Mouse (Mus musculus): ENCODE results near the gene Slc6a9. TPM values are rescaled to one million over a fixed set of nuclear protein-coding genes. Genes with fewer than 3 reads are reported as not detected.

Slc6a9 gene
- total RNA-seq, 2 experiments from 2014 or later, result 32.2 to 33.2 TPM

- H3K27ac ChIP-seq, result no peak overlapping the region
- DNase-seq (ENCODE audit: low spot score in 2 of 2), result no peak
- no peak overlapping the region for H3K4me3 ChIP-seq
- TF ChIP-seq CTCF (conservative IDR thresholded peaks at IDR 0.05), result no peak
Observed at GRCm38 (mm10) chr4:117830801-117831200, 3.5 kb upstream of the Slc6a9 start.

GRCm38 (mm10) chr4:117831499-117831898, 2.8 kb upstream of the Slc6a9 start:
- H3K27ac ChIP-seq, result no peak overlapping the region
- H3K4me3 ChIP-seq, result no peak overlapping the region
- TF ChIP-seq CTCF (conservative IDR thresholded peaks at IDR 0.05), result no peak
- no peak for DNase-seq (ENCODE audit: low spot score in 2 of 2)

GRCm38 (mm10) chr4:117831920-117832691, 2.2 kb upstream of the Slc6a9 start:
- DNase-seq (ENCODE audit: low spot score in 2 of 2), result no peak

GRCm38 (mm10) chr4:117834845-117835530, 682 bp downstream of the Slc6a9 start:
- DNase-seq (ENCODE audit: low spot score in 2 of 2), result peak in 1 of 2 experiments; percentile 39
- peak overlapping the region; percentile 95 for H3K27ac ChIP-seq
- no peak; the same call in 1 of the 2 replicates for TF ChIP-seq CTCF (conservative IDR thresholded peaks at IDR 0.05)
- H3K4me3 ChIP-seq, result peak overlapping the region; percentile 77

More at GRCm38 (mm10) chr4:117831920-117832691, 2.2 kb upstream of the Slc6a9 start:
- H3K27ac ChIP-seq, result no peak overlapping the region
- no peak overlapping the region for H3K4me3 ChIP-seq
- no peak for TF ChIP-seq CTCF (conservative IDR thresholded peaks at IDR 0.05)

- TF ChIP-seq CTCF (conservative IDR thresholded peaks at IDR 0.05), result no peak
- Histone ChIP-seq H3K27ac (peak overlapping the region; percentile 95), H3K4me3 (peak overlapping the region; percentile 77)
- peak; percentile 59 to 60 for DNase-seq (ENCODE audit: low spot score in 2 of 2)
Observed at GRCm38 (mm10) chr4:117835531-117836111, 1.3 kb downstream of the Slc6a9 start.

- Histone ChIP-seq H3K4me3 (peak overlapping the region; percentile 77), H3K27ac (peak overlapping the region; percentile 95)
- no peak for TF ChIP-seq CTCF (conservative IDR thresholded peaks at IDR 0.05)
- peak; percentile 83 to 84 for DNase-seq (ENCODE audit: low spot score in 2 of 2)
Observed at GRCm38 (mm10) chr4:117836204-117836767, 2.0 kb downstream of the Slc6a9 start.

GRCm38 (mm10) chr4:117837271-117837670, 3.0 kb downstream of the Slc6a9 start:
- no peak overlapping the region for H3K27ac ChIP-seq
- no peak overlapping the region for H3K4me3 ChIP-seq
- no peak for DNase-seq (ENCODE audit: low spot score in 2 of 2)
- no peak for TF ChIP-seq CTCF (conservative IDR thresholded peaks at IDR 0.05)

GRCm38 (mm10) chr4:117839366-117839765, 5.1 kb downstream of the Slc6a9 start:
- Histone ChIP-seq H3K4me3 (no peak overlapping the region), H3K27ac (no peak overlapping the region)
- no peak for TF ChIP-seq CTCF (conservative IDR thresholded peaks at IDR 0.05)
- no peak for DNase-seq (ENCODE audit: low spot score in 2 of 2)

- no peak for DNase-seq (ENCODE audit: low spot score in 2 of 2)
- Histone ChIP-seq H3K4me3 (no peak overlapping the region), H3K27ac (no peak overlapping the region)
- no peak for TF ChIP-seq CTCF (conservative IDR thresholded peaks at IDR 0.05)
Observed at GRCm38 (mm10) chr4:117840821-117841220, 6.5 kb downstream of the Slc6a9 start.

GRCm38 (mm10) chr4:117841566-117841965, 7.3 kb downstream of the Slc6a9 start:
- Histone ChIP-seq H3K27ac (no peak overlapping the region), H3K4me3 (no peak overlapping the region)
- no peak for DNase-seq (ENCODE audit: low spot score in 2 of 2)
- TF ChIP-seq CTCF (conservative IDR thresholded peaks at IDR 0.05), result no peak

GRCm38 (mm10) chr4:117843101-117843500, 8.8 kb downstream of the Slc6a9 start:
- no peak for TF ChIP-seq CTCF (conservative IDR thresholded peaks at IDR 0.05)

GRCm38 (mm10) chr4:117844467-117844866, 10.2 kb downstream of the Slc6a9 start:
- TF ChIP-seq CTCF (conservative IDR thresholded peaks at IDR 0.05), result no peak
- H3K4me3 ChIP-seq, result no peak overlapping the region
- no peak for DNase-seq (ENCODE audit: low spot score in 2 of 2)
- H3K27ac ChIP-seq, result no peak overlapping the region

More at GRCm38 (mm10) chr4:117843101-117843500, 8.8 kb downstream of the Slc6a9 start:
- Histone ChIP-seq H3K27ac (no peak overlapping the region), H3K4me3 (no peak overlapping the region)
- DNase-seq (ENCODE audit: low spot score in 2 of 2), result no peak

- no peak for TF ChIP-seq CTCF (conservative IDR thresholded peaks at IDR 0.05)
- no peak overlapping the region for H3K4me3 ChIP-seq
- H3K27ac ChIP-seq, result no peak overlapping the region
- DNase-seq (ENCODE audit: low spot score in 2 of 2), result no peak
Observed at GRCm38 (mm10) chr4:117845316-117845715, 11.0 kb downstream of the Slc6a9 start.
